Mouse (Mus musculus) limb, embryonic 10.5 days (tissue): ENCODE measurements at regions not wholly inside any gene's neighbourhood (a gene's known extent, or its start where the extent isn't known, plus 50 kb on each side); places are given as distances from the start of the nearest gene placed in this dataset.

ENCODE experiments used
- DNase-seq: peaks from one replicate; pipeline ENCODE4 v3.0.0-alpha.2; 2017; ENCODE audit warnings: low spot score
- H3K27ac ChIP-seq: fragments of 300-500 bp; sonication (generic); 2 replicates; pipeline ENCODE4 v1.5.1; 2016; ENCODE audit warnings: mild to moderate bottlenecking
- H3K27me3 ChIP-seq: fragments of 300-500 bp; sonication (generic); 2 replicates; pipeline ENCODE4 v1.6.1; 2016; ENCODE audit warnings: low read depth, mild to moderate bottlenecking; ENCODE audit not compliant: poor library complexity, severe bottlenecking
- H3K36me3 ChIP-seq: fragments of 300-500 bp; sonication (generic); 2 replicates; pipeline ENCODE4 v1.6.1; 2016; ENCODE audit warnings: mild to moderate bottlenecking, moderate library complexity
- H3K4me1 ChIP-seq: fragments of 300-500 bp; sonication (generic); 2 replicates; pipeline ENCODE4 v1.6.1; 2016
- H3K4me3 ChIP-seq: fragments of 300-500 bp; sonication (generic); 2 replicates; pipeline ENCODE4 v1.5.1; 2016; ENCODE audit warnings: mild to moderate bottlenecking, moderate library complexity
- H3K9me3 ChIP-seq: fragments of 300-500 bp; sonication (generic); replicated peaks from 2 replicates; pipeline ENCODE4 v1.6.1; 2016; ENCODE audit warnings: mild to moderate bottlenecking
- WGBS: fragments of 180-500 bp; shearing (Covaris S2); methylation state at CpG from one replicate; pipeline ENCODE4 v1.1.7; 2016; 5-methylcytosine and 5-hydroxymethylcytosine counted together

DNA sequence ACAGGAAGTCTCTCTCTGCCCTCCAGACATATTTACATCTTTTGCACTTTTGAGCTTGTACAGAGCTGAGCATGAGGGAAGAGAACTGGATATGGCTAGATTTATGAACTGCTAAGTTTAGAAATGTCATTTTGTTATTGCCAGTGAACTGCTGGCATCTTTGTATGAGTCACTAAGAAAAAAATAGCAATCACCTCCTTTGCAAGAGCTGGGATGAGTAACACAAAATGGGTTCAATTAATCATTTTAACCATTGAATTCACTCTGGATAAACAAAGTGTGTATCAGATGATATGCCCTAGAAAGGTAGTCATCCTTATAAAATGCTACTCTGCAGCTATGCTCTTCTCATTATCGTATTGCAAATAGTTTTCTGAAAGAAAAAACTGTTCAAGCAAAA lies 214.7 kb upstream of the Zfp352 start:
- 98% methylated on average over 1 of the region's 1 CpGs for WGBS
- no peaks in the 10 kb centered on the region for H3K9me3 ChIP-seq

DNA sequence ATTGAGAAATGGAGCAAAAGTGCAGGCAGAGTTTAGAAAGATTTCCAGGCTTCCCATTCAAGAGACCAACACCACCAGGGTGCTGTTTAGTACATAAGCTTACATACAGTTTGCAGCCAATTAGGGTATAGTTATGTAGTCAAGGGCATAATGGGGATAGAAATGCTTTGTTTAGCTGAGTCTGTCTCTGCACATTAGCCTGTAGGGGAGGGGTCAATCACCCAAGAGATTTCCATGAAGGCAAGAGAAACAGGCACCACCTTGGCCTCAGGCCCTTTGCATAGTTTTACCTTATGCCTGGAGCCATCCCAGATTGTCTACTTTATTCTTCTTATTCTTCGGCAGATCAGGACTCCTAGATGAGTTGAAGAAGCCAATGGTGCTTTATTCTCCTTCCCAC lies 205.9 kb upstream of the Zfp352 start:
- H3K27me3 ChIP-seq: no peaks in the 10 kb centered on the region
- WGBS: 100% methylated on average over 1 of the region's 1 CpGs

More for the DNA sequence above, 214.7 kb upstream of the Zfp352 start:
- Histone ChIP-seq H3K27ac (no peak overlapping the region), H3K27me3 (no peaks in the 10 kb centered on the region), H3K4me3 (no peak overlapping the region), H3K36me3 (no peaks in the 10 kb centered on the region), H3K4me1 (no peaks in the 10 kb centered on the region)
- no peak for DNase-seq

DNA sequence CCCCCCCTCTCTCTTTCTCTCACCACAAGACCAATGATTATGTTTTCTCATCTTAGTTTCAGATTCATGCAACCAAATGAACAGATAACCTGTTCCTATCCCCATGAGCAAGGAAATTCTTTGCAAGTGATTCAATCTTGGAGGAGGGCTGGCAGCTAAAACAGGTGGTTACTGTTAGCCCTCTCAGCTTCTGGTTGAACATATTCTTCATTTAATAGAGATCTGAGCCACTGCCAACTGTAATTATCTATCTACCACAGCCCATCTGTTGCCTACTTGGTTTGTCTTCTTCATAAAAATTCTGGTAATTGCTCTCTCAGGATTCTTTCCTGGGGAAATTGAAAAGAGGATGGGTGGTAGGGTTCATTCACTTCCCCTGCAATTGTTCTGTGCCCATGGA lies 204.4 kb upstream of the Zfp352 start:
- DNase-seq: no peak
- Histone ChIP-seq H3K9me3 (no peaks in the 10 kb centered on the region), H3K4me3 (no peak overlapping the region), H3K27ac (no peak overlapping the region), H3K36me3 (no peaks in the 10 kb centered on the region), H3K27me3 (no peaks in the 10 kb centered on the region), H3K4me1 (no peaks in the 10 kb centered on the region)

More for the DNA sequence above, 205.9 kb upstream of the Zfp352 start:
- Histone ChIP-seq H3K9me3 (no peaks in the 10 kb centered on the region), H3K27ac (no peak overlapping the region), H3K36me3 (no peaks in the 10 kb centered on the region), H3K4me1 (no peaks in the 10 kb centered on the region), H3K4me3 (no peak overlapping the region)
- DNase-seq: no peak
